Mouse (Mus musculus) midbrain, embryonic 13.5 days (tissue): Measurements from ENCODE around the gene Gm17304. TPM values are rescaled to one million over a fixed set of nuclear protein-coding genes. Genes with fewer than 3 reads are reported as not detected.

Experiments
- ATAC-seq: fragments of 200-750 bp; cut with Nextera tagmentation; 2 replicates; pipeline ENCODE4 v1.8.0; 2017; ENCODE audit warnings: mild to moderate bottlenecking, moderate TSS enrichment, moderate library complexity
- H3K27ac ChIP-seq: fragments of 300-500 bp; sonication (generic); 2 replicates; pipeline ENCODE4 v1.5.1; 2015; ENCODE audit warnings: inconsistent platforms, mild to moderate bottlenecking, moderate library complexity
- H3K27me3 ChIP-seq: fragments of 300-500 bp; sonication (generic); 2 replicates; pipeline ENCODE4 v1.6.1; 2015; ENCODE audit warnings: mild to moderate bottlenecking, inconsistent platforms
- H3K36me3 ChIP-seq: fragments of 300-500 bp; sonication (generic); 2 replicates; pipeline ENCODE4 v1.6.1; 2015; ENCODE audit warnings: mild to moderate bottlenecking, inconsistent platforms
- H3K4me1 ChIP-seq: fragments of 300-500 bp; sonication (generic); replicated peaks from 2 replicates; pipeline ENCODE4 v1.6.1; 2015; ENCODE audit warnings: inconsistent platforms
- H3K4me2 ChIP-seq: fragments of 300-500 bp; sonication (generic); replicated peaks from 2 replicates; pipeline ENCODE4 v1.6.1; 2015; ENCODE audit warnings: moderate library complexity, mild to moderate bottlenecking, inconsistent platforms
- H3K4me3 ChIP-seq: fragments of 300-500 bp; sonication (generic); replicated peaks from 2 replicates; pipeline ENCODE4 v1.5.1; 2015; ENCODE audit warnings: mild to moderate bottlenecking, inconsistent platforms
- H3K9ac ChIP-seq: fragments of 300-500 bp; sonication (generic); replicated peaks from 2 replicates; pipeline ENCODE4 v1.6.1; 2015; ENCODE audit warnings: mild to moderate bottlenecking, inconsistent platforms
- H3K9me3 ChIP-seq: fragments of 300-500 bp; sonication (generic); 2 replicates; pipeline ENCODE4 v1.6.1; 2016; ENCODE audit warnings: mild to moderate bottlenecking, inconsistent platforms
- WGBS: fragments of 180-500 bp; shearing (Covaris S2); methylation state at CpG from one replicate; pipeline ENCODE4 v1.1.7; 2015; 5-methylcytosine and 5-hydroxymethylcytosine counted together
- polyA plus RNA-seq: library from polyadenylated mRNA; unstranded; fragments of >200 nt; fragmentation: Nextera tagmentation; extraction: Ambion mirVana; gene quantifications from 2 replicates; pipeline ENCODE4 v1.2.1, GENCODE M21; 2015

Gene Gm17304
- polyA plus RNA-seq, 1 experiment from 2014 or later = not detected

DNA sequence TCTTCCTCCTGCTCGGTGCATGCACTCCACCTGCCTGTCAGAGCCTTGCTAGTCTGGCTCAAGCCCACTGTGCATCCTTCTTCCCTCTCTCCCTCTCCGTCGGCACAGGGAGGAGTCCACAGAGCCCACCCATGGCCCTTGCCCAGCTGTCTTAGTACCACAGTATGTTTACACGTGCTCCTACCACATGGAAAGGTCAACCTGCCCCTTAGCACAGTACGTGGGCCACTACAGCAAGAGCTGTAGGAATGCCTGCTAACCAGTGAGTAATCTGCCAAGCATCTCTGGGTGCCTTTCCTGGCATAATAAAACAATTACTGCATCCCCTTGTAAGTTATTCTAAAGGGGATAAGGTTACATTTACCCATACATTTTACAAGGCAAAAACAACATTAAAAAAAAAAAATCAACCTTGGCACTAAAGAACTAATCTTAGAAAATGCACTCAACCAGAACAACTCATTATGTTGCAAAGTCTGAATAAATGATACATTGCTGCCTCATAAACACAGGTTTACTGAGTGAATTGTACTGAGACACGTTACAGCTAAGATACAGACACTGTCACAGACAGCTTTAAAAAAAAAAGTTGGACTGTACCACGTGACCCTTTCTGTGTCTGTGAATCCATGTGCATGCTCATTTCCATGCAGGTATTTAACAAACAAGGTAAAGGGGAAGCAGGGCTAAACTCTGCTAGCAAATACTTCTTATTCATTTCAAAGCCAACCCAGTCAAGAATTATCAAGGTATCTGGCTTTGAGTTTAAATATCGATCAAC lies 19.7 kb downstream of the Gm17304 start:
- no peak for ATAC-seq
- WGBS = 78% methylated on average over 8 of the region's 8 CpGs

DNA sequence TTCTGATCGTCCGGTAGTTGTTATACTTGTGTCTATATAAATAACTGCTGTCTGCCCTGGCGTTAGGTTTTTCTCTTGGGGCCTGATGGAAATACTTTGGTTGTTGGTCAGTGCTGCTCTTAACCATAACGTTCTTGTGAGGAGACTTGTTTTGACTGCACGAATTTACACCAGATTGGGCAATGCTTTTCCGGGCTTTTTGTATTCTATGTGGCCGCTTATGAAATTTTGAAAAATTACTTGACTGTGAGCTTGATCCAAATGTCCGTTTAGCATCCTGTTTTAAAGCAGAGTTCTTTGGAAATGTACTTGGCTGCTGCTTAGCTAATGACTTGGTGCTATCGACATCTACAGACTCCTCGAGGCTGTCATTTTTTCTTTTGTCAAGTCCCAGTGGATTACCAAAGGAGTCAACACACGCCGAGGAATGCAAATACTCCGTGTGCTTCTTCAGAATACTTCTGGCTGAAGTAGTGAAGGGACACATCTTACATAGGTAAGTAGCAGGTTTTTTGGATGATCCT lies 27.6 kb downstream of the Gm17304 start:
- Histone ChIP-seq H3K9ac (no peak overlapping the region), H3K4me3 (no peak overlapping the region), H3K9me3 (no peaks in the 10 kb centered on the region), H3K27me3 (no peaks in the 10 kb centered on the region), H3K4me1 (peaks cover 19% of the 10 kb centered on the region), H3K36me3 (peaks cover 42% of the 10 kb centered on the region), H3K27ac (no peak overlapping the region), H3K4me2 (no peak overlapping the region)
- 89% methylated on average over 13 of the region's 13 CpGs for WGBS
- ATAC-seq = no peak

More for the DNA sequence above, 19.7 kb downstream of the Gm17304 start:
- H3K9ac ChIP-seq = no peak overlapping the region
- no peaks in the 10 kb centered on the region for H3K9me3 ChIP-seq
- peaks cover 13% of the 10 kb centered on the region; the same call in 1 of the 2 replicates for H3K4me1 ChIP-seq
- no peaks in the 10 kb centered on the region for H3K27me3 ChIP-seq
- 0 out of 2 replicates have a peak, but pooled peaks cover 10% of the 10 kb centered on the region for H3K36me3 ChIP-seq
- H3K4me3 ChIP-seq = no peak overlapping the region
- H3K4me2 ChIP-seq = no peak overlapping the region
- no peak overlapping the region for H3K27ac ChIP-seq

DNA sequence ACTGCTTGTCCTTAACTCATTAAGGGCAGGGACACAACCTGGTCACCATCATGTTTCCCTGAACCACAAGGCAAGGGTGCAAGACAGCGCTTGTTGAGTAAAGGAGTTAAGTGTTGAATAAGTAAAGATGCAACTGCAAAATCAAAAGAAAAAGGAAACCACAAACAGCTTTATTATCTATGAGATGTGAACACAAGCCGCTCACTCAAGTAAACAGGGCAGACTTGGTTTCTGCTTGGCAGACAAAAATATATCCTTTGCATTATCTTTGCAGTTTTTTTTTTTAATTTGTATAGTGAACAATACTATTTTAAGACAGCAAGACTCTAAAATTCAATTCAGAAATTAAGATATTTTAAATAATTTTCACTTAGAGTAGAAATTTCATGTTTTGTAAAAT lies 30.7 kb downstream of the Gm17304 start:
- WGBS = 96% methylated on average over 2 of the region's 2 CpGs
- H3K9ac ChIP-seq = no peak overlapping the region
- no peaks in the 10 kb centered on the region for H3K9me3 ChIP-seq
- H3K4me1 ChIP-seq = peaks cover 17% of the 10 kb centered on the region
- peaks cover 39% of the 10 kb centered on the region for H3K36me3 ChIP-seq
- no peak overlapping the region for H3K4me3 ChIP-seq
- H3K27me3 ChIP-seq = no peaks in the 10 kb centered on the region
- no peak for ATAC-seq
- no peak overlapping the region for H3K27ac ChIP-seq
- no peak overlapping the region for H3K4me2 ChIP-seq

DNA sequence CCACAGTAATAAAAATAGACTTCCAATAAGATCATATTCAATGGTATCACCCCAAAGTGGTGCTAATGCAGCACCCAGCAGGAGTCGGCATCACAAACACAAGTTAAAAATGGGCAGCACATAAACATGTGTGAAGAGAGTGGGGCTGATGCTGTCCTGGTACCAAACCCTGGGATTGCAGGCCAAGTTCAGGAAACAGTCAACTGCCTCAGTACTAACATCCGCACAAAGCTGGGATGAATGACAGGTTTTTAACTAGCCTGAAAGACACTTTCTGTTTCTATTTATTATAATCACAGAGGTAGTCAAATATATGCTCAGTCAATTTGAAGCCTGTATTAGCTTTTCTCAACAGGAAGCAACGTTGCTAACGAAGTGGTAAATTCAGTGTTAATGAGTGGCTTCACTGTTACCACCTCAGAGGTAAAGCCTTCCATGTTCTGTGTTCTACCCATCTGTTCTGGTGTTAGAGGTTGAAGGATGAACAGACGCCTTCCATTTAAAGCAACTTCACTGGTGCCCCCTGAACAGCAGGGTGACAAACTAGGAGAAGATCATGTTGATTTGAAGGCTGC lies 31.4 kb downstream of the Gm17304 start:
- H3K4me1 ChIP-seq = peaks cover 17% of the 10 kb centered on the region
- H3K9ac ChIP-seq = no peak overlapping the region
- no peaks in the 10 kb centered on the region for H3K27me3 ChIP-seq
- no peak overlapping the region; the same call in 1 of the 2 replicates for H3K27ac ChIP-seq
- no peak overlapping the region for H3K4me2 ChIP-seq
- H3K4me3 ChIP-seq = no peak overlapping the region
- WGBS = 65% methylated on average over 5 of the region's 5 CpGs
- ATAC-seq = no peak
- peaks cover 32% of the 10 kb centered on the region for H3K36me3 ChIP-seq
- no peaks in the 10 kb centered on the region for H3K9me3 ChIP-seq

DNA sequence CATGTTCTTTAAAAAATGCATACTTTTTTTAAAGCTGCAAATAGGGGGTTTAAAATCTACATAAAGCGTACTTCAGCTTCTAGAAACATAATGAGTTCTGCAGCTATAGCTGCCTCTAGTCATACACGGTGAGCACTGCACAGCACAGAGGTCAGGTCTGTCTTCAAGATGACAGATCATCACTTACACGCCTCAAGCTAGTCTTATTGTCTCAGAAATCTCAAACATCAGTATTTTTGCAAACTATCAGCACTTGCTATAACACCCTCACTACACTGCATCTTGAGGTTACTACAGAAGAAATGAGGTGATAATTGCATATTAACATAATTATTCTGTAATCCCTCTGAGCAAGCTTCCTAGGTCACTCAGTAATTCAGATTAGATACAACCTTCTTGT lies 33.0 kb downstream of the Gm17304 start:
- Histone ChIP-seq H3K27ac (no peak overlapping the region), H3K27me3 (no peaks in the 10 kb centered on the region), H3K4me1 (peaks cover 20% of the 10 kb centered on the region), H3K4me3 (no peak overlapping the region), H3K4me2 (no peak overlapping the region), H3K36me3 (peaks cover 17% of the 10 kb centered on the region), H3K9me3 (no peaks in the 10 kb centered on the region), H3K9ac (no peak overlapping the region)
- ATAC-seq = 0 out of 2 replicates have a peak, but pooled peaks have one; percentile 62
- WGBS = 77% methylated on average over 3 of the region's 3 CpGs

DNA sequence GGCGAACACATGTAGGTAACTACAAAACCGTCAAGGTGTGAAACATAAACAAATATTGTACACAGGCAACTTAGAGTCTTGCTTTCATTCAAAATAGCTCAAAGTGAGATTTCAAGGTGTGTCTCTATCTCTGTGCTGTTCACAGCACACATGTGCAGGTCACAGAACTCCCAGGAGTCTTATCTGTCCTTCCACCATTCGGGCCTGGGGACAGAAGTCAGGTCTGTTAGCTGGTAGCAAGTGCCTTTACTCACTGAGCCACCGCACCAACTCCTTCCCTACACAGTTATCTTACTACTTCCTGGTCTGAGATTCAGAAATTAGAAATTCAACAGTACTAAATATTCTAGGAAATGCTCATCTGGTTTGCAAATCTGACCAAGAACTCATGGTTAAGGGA lies 34.5 kb downstream of the Gm17304 start:
- Histone ChIP-seq H3K36me3 (peaks cover 4% of the 10 kb centered on the region; the same call in 1 of the 2 replicates), H3K4me3 (no peak overlapping the region), H3K4me1 (peaks cover 20% of the 10 kb centered on the region), H3K9ac (no peak overlapping the region), H3K9me3 (no peaks in the 10 kb centered on the region), H3K27ac (no peak overlapping the region), H3K27me3 (no peaks in the 10 kb centered on the region), H3K4me2 (no peak overlapping the region)
- no peak for ATAC-seq
- 96% methylated on average over 4 of the region's 4 CpGs for WGBS

DNA sequence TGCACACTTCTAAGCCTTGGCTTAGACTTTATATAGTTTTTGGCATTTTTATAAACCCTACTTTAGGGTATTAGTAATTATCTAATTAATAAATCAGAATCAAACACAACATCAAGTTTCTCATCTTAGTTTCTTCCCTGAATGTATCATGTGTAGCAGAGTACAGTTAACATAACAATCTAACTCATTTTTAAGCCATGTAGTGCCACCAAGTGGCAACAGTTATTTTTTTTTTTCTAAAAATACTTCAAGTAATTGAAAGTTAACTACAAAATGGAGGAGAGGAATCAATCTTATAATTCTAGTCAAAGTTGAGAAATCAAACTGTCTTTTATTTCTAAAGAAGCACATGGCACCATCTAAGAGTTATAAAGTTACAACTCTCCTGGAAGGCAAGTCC lies 40.5 kb downstream of the Gm17304 start:
- ATAC-seq = no peak
- no peak overlapping the region for H3K4me3 ChIP-seq

DNA sequence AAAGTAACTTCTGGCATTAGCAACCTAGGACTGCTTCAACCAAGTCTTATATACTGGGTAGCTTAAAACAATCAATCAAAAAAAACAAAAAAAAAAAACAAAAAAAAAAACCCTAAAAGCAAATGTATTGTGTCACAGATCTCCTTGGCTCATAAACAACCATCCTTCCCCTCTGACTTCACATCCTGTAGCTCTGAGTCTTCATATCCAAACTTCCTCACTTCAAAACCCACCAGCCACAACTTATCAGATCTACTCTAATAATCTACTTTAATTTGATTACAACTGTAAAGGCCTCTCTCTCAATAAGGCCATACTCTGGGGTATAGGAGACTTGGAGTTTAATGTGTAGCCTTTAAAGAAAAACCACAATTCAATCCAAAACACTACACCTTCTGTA lies 41.1 kb downstream of the Gm17304 start:
- Histone ChIP-seq H3K27me3 (no peaks in the 10 kb centered on the region), H3K9me3 (no peaks in the 10 kb centered on the region; the same call in 1 of the 2 replicates), H3K4me2 (no peak overlapping the region), H3K27ac (no peak overlapping the region), H3K4me3 (no peak overlapping the region), H3K4me1 (peaks cover 4% of the 10 kb centered on the region), H3K9ac (no peak overlapping the region), H3K36me3 (peaks cover 5% of the 10 kb centered on the region)
- no peak for ATAC-seq

More for the DNA sequence above, 40.5 kb downstream of the Gm17304 start:
- no peak overlapping the region for H3K4me2 ChIP-seq
- no peak overlapping the region for H3K27ac ChIP-seq
- no peaks in the 10 kb centered on the region for H3K9me3 ChIP-seq
- H3K27me3 ChIP-seq = no peaks in the 10 kb centered on the region
- H3K36me3 ChIP-seq = no peaks in the 10 kb centered on the region; the same call in 1 of the 2 replicates
- H3K9ac ChIP-seq = no peak overlapping the region
- peaks cover 4% of the 10 kb centered on the region for H3K4me1 ChIP-seq

DNA sequence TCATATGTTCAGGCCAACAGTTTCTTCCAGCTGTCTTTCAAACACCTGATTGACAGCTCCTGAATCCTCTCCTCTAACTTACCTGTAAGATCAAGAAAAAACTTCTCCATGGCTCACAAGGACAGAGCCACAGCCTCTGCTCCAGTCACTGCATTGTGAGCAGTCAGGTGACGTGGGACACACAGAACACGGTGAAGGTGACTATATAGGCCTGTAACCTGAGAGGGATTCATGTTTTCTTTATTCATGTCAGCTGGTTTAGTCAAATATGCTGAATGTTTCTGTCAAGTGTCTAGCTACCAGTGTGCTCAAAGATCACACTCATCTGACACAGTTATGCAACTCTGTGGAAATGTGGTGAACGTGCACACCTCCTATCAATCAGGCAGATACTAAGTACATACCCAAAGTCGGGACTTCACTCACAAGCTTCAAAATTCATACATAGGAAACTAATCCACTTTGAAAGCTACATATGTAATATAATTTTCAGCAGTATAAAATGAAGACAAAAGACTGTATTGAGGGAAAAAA lies 43.4 kb downstream of the Gm17304 start:
- H3K27ac ChIP-seq = no peak overlapping the region
- no peak overlapping the region for H3K9ac ChIP-seq
- ATAC-seq = no peak
- H3K36me3 ChIP-seq = peaks cover 12% of the 10 kb centered on the region
- H3K9me3 ChIP-seq = no peaks in the 10 kb centered on the region; the same call in 1 of the 2 replicates
- H3K27me3 ChIP-seq = no peaks in the 10 kb centered on the region
- WGBS = 93% methylated on average over 4 of the region's 4 CpGs
- H3K4me1 ChIP-seq = no peaks in the 10 kb centered on the region
- H3K4me3 ChIP-seq = no peak overlapping the region
- H3K4me2 ChIP-seq = no peak overlapping the region

DNA sequence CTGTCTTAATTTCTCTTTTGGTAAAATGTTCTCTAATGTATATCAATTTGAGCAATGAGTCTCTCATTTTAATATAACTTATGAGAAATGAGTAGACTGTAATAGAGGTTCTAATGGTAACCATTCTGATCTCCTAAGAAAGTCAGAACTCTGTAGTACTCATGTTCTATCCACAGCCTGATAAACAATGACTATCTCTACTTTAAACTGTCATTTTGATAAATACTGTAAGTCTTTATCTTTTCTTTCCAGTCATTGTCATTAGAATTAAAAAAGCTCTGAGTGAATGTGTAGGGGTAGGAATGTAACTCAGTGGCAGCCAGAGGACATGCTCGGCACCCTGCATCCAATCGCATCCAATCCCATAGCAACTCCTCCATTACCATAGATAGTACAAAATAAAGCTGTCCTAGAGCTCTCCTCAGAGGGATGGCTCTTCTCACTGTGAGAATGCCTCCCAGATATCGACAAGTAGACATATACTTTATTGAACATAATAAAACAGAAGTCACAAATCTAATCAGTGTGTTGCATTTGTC lies 44.0 kb downstream of the Gm17304 start:
- Histone ChIP-seq H3K27ac (no peak overlapping the region), H3K4me2 (no peak overlapping the region), H3K36me3 (peaks cover 12% of the 10 kb centered on the region), H3K27me3 (no peaks in the 10 kb centered on the region), H3K4me1 (0 out of 2 replicates have a peak, but pooled peaks cover under 1% of the 10 kb centered on the region), H3K9ac (no peak overlapping the region), H3K4me3 (no peak overlapping the region), H3K9me3 (no peaks in the 10 kb centered on the region; the same call in 1 of the 2 replicates)
- 94% methylated on average over 3 of the region's 3 CpGs for WGBS
- no peak for ATAC-seq
